Mouse (Mus musculus): Measurements from ENCODE around the gene Elp5.
A peak's percentile ranks its signal among the peaks of the same experiment; 100 is the strongest.
"Not testable (repeated sequence)": the region's sequence is repeated elsewhere in the genome, so short reads cannot be mapped to it uniquely, and the experiment has no call there.

The Elp5 gene

DNA sequence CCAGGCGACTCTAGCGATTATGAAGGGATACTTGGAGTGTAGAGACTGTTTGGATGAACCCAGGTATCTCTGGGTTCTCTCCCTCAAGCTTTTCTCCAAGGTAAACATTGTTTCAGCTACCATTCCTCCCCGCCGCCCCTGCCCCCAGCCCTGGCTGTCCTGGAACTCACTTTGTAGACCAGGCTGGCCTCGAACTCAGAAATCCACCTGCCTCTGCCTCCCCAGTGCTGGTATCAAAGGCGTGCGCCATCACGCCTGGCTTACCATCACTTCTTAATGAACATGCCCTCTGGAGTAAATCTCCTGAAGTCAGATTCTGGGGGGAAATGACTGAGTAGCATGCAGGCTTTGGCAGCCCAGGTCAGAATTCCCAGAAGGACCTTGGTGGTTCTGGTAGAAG, at the start of gene Elp5:
Gene Elp5, minus strand, starts transcription at position 293 of the 400 bp plus-strand sequence.
- no peak for DNase-seq (ENCODE audit: low spot score in 2 of 2)

DNA sequence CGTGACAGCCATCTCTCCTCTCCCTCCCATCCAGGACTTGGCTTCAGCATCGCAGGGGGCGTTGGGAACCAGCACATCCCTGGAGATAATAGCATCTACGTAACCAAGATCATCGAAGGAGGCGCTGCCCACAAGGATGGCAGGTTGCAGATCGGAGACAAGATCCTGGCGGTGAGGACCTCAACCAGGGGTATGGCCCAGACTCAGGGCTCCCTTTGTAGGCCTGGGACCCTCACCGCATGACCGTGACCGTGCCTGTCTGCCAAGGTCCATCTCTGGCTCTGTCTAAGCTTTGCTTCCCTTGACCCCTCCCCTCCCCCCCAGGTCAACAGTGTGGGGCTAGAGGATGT, 49.0 kb upstream of the Elp5 start:
- DNase-seq (ENCODE audit: low spot score in 2 of 2): no peak

GRCm38 (mm10) chr11:70030651-70031320, 48.5 kb upstream of the Elp5 start:
- DNase-seq (ENCODE audit: low spot score in 2 of 2): no peak

DNA sequence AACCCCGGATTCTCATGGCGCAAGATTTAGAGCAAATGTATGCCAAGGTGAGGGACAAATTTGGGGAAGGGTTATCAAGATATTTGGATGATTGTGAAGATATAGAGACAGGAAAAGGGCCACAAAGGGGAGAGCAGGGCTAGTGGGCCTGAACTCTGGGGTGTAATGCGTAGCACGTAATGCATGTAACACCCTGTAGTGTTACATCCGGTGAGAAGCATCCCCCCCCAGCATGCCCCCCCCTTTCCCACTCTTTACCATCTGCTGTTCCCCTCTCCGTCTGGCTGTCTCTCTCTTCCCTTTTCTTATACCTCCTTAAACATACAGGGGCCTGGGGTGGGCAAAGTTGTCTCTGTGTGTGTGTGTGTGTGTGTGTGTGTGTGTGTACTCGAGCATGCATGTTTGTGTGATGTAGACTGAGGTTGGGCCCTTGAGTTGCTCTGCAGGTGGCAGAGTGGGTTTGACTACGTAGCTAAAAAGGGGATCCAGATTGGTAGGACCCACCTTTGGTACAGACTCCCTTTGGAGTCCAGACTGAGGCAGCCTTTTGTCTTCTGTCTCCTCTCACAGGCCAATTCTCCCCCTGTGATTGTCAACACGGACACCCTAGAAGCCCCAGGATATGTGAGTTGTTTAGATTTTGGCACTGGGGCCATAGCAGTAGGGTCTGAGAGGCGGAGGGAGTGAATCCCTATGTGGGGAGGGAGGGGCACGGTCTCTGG, 47.7 kb upstream of the Elp5 start:
- no peak for DNase-seq (ENCODE audit: low spot score in 2 of 2)

DNA sequence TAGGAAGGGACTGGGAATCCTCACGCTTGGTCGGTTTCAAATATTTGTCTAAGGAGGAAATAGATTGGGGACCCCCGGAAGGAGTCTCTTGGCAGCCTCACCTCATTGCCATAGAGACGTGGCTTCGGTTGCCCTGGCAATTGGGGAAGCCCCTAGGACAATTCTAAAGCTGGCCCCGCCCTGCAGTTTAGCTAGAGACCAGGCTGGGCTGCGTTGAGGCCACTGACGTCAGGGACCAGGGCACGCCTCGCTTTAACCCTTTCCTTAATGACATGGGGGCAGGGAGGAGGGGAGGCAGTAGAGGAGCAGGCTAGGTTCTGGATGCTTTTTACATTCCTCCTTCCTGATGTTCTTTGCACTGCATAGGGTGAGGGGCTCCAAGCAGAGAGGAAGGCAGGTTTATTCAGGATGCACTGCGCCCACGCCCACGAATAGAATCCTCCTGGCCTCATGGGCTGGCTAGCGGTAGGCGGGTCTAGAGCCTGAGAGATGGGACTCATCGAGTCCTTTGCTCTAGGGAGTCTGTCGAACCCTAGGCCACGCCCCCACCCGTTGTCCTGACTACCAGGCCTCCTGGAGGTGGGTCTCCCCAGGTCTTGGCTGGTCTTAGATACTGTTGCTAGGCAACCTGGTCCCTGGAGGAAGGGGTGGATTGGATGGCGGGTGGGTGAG, 46.9 kb upstream of the Elp5 start:
- peak in 1 of 2 experiments; percentile 54 for DNase-seq (ENCODE audit: low spot score in 2 of 2)

DNA sequence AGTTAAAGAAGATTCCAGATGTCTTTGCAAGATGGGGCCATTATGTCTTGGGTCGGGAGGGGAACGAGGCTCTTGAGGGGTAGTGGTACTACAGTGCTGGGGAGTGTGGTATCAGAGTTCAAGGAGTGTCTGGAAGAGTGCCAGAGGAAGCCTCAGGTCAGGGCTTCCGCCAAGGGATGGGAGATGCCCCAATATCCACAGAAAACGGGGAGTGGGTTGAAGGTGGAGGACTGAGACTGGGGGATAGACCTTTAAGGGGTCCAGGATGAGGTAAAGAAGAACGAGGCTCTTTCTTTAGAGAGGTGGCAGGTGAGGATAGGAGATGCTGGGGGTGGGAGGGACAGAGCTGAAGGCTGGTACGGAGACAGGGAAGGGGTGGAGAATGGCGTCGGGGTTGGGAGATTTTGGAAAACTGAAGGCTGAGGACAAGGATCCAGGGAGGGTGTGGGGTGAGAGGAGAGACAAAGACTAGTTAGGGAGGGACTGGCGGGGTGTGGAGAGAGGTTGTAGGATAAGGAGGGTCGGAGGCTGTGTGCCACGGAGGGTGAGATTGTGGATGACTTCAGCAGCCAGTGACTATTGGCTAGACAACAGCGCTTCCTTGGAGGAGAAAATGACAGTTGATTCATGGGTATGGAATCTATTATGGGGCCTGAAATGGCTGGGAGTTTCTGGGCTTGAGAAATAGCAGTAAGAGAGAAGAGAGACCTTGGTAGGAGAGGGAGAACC, 46.2 kb upstream of the Elp5 start:
- no peak for DNase-seq (ENCODE audit: low spot score in 2 of 2)

DNA sequence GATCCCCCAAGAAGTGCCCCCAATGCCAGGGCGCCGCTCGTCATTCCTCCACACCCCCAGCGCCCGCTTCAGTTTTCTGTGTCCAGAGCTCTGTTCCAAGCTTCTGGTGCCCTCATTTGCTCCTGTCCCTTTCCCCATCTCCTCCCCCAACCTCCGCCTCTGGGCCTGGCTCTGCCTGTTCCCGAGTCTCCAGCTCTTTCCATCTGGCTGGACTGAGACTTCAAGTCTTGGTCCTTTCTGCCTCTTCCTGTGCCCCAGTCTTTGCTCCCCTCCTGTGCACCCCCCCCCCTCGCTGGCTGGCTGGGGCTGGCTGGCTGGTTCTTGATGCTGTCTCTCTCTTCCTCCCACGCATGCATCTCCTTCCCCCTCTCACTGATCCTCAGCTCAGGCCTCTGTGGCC, 45.1 kb upstream of the Elp5 start:
- no peak for DNase-seq (ENCODE audit: low spot score in 2 of 2)

DNA sequence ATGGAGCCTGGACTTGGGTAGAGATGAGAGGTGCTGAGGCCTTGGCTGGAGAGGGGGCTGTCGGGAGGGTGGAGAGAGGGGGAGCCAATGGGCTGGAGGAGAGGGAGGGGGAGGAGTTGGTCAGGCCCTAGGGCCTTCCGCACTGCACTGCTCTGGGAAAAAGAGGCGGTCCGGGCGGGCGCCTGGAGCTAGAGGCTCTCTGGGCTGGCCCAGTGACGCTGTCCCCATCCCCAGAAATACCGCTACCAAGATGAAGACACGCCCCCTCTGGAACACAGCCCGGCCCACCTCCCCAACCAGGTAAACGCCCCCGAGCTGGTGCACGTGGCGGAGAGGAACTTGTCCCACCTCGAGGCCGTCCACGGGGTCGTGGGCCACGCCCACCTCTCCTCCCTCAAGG, 44.4 kb upstream of the Elp5 start:
- no peak for DNase-seq (ENCODE audit: low spot score in 2 of 2)

DNA sequence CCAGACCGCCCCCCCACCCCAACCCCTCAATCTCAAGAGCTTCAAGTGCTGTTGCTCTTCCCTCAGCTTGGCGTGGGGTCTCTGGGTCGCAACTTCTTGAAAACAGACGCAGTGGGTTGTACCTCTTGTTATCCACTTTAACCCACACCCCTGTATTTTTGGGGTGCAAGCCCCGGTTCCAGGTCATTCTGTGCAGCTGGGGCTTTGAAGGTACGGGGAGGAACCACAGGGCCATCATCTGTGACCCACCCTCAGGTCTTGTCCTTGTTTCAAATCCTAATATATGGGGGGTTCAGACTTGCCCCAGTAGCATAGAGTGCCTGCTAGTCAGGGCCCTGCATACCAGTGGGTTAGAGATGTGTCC, 41.8 kb upstream of the Elp5 start:
- no peak for DNase-seq (ENCODE audit: low spot score in 2 of 2)

DNA sequence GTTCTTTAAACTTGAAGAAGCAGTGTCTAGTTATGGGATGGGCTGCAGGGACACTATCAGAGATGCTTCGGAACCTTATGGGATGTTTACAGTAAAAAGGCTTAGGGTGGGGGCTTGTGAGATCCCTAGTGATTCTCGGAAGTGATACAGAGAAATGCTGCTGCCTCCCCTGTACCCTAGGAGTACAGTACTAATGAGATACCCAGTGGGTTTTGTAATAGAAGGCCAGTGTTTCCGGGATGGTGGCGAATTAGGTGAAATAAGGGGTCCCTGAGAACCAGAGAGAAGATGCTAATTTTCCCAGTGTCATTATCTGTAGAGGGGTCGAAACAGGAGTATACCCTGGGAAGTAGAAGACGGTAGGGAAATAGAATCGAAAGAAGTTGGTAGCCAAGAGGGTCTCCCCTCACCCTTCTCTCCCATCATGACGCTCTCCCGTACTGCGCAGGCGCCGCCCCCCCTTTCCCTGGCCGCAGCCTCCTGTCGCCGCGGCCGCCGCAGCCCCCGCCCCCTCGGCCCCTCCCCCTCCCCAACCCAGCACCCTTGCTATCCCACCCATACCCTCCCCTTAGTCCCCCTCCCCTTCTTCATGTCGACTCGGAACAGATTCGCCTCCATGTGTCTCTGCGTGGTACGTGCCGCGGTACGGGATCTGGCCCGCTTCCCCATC, 41.3 kb upstream of the Elp5 start:
- no peak for DNase-seq (ENCODE audit: low spot score in 2 of 2)

- DNase-seq (ENCODE audit: low spot score in 2 of 2): peak; percentile 89 to 94
Observed at GRCm38 (mm10) chr11:70021264-70022132, 39.2 kb upstream of the Elp5 start.

- DNase-seq (ENCODE audit: low spot score in 2 of 2): peak in 1 of 2 experiments; percentile 52
Observed at GRCm38 (mm10) chr11:70020731-70021263, 38.5 kb upstream of the Elp5 start.

- DNase-seq (ENCODE audit: low spot score in 2 of 2): no peak
Observed at GRCm38 (mm10) chr11:70020022-70020631, 37.8 kb upstream of the Elp5 start.

- no peak for DNase-seq (ENCODE audit: low spot score in 2 of 2)
Observed at GRCm38 (mm10) chr11:70019495-70020021, 37.2 kb upstream of the Elp5 start.

GRCm38 (mm10) chr11:70018131-70018990, 36.0 kb upstream of the Elp5 start:
- DNase-seq (ENCODE audit: low spot score in 2 of 2): no peak

- no peak for DNase-seq (ENCODE audit: low spot score in 2 of 2)
Observed at GRCm38 (mm10) chr11:70017199-70017767, 35.0 kb upstream of the Elp5 start.

DNA sequence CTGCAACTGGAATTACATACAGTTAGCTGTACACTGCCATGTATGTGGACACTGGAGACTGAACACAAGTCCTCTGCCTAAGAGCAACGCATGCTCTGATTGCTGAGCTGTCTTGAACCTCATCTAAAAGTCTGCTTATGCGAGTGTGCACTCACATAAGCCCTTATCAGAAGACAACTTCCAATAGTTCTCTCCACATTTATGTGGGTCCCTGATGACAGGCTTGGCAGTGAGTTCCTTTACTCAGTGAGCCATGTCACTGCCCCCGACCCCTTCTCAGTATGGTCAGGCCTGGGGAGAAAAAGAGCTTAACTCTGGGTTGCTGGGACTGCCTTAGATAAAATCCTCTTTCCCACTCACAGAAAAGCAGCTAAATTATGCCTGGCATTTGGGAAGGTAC, 34.4 kb upstream of the Elp5 start, which contains the start of gene Dlg4:
Gene Dlg4, plus strand, starts transcription at position 274 of the 400 bp plus-strand sequence.
- DNase-seq (ENCODE audit: low spot score in 2 of 2): no peak

DNA sequence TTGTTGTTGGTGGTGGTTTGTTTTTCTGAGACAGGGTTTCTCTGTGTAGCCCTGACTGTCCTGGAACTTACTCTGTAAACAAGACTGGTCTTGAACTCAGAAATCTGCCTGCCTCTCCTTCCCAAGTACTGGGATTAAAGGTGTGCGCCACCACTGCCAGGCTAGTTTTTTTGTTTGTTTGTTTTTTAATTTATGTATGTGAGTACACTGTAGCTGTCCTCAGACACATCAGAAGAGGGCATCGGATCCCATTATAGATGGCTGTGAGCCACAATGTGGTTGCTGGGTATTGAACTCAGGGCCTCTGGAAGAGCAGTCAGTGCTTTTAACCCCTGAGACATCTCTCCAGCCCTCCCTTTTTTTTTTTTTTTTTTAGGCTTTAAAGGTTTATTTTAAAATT, 33.9 kb upstream of the Elp5 start:
- not testable (repeated sequence) for DNase-seq (ENCODE audit: low spot score in 2 of 2)

Data from urinary bladder, adult 18-20 months (tissue).